Mouse (Mus musculus) hindbrain, embryonic 13.5 days (tissue): Measurements from ENCODE around the gene Nap1l4. TPM values are rescaled to one million over a fixed set of nuclear protein-coding genes. Genes with fewer than 3 reads are reported as not detected.

Experiments
- ATAC-seq: fragments of 200-750 bp; cut with Nextera tagmentation; 2 replicates; pipeline ENCODE4 v1.8.0; 2017; ENCODE audit warnings: moderate TSS enrichment; ENCODE audit not compliant: low FRiP score
- H3K27ac ChIP-seq: fragments of 300-500 bp; sonication (generic); 2 replicates; pipeline ENCODE4 v1.5.1; 2015; ENCODE audit warnings: inconsistent platforms, mild to moderate bottlenecking, moderate library complexity
- H3K27me3 ChIP-seq: fragments of 300-500 bp; sonication (generic); 2 replicates; pipeline ENCODE4 v1.6.1; 2015; ENCODE audit warnings: mild to moderate bottlenecking, inconsistent platforms
- H3K36me3 ChIP-seq: fragments of 300-500 bp; sonication (generic); 2 replicates; pipeline ENCODE4 v1.6.1; 2015; ENCODE audit warnings: mild to moderate bottlenecking, inconsistent platforms
- H3K4me1 ChIP-seq: fragments of 300-500 bp; sonication (generic); replicated peaks from 2 replicates; pipeline ENCODE4 v1.6.1; 2015; ENCODE audit warnings: inconsistent platforms
- H3K4me2 ChIP-seq: fragments of 300-500 bp; sonication (generic); 2 replicates; pipeline ENCODE4 v1.6.1; 2015; ENCODE audit warnings: inconsistent platforms, mild to moderate bottlenecking, moderate library complexity
- H3K4me3 ChIP-seq: fragments of 300-500 bp; sonication (generic); 2 replicates; pipeline ENCODE4 v1.5.1; 2015; ENCODE audit warnings: mild to moderate bottlenecking, inconsistent platforms
- H3K9ac ChIP-seq: fragments of 300-500 bp; sonication (generic); 2 replicates; pipeline ENCODE4 v1.6.1; 2015; ENCODE audit warnings: mild to moderate bottlenecking, inconsistent platforms
- H3K9me3 ChIP-seq: fragments of 300-500 bp; sonication (generic); 2 replicates; pipeline ENCODE4 v1.6.1; 2016; ENCODE audit warnings: inconsistent platforms
- WGBS: fragments of 180-500 bp; shearing (Covaris S2); methylation state at CpG from one replicate; pipeline ENCODE4 v1.1.7; 2015; 5-methylcytosine and 5-hydroxymethylcytosine counted together
- polyA plus RNA-seq: library from polyadenylated mRNA; unstranded; fragments of >200 nt; fragmentation: Nextera tagmentation; extraction: Ambion mirVana; gene quantifications from 2 replicates; pipeline ENCODE4 v1.2.1, GENCODE M21; 2015

Gene Nap1l4
- polyA plus RNA-seq, result 340 and 351 TPM in 2 replicates

- peak; percentile 99 for ATAC-seq
- Histone ChIP-seq H3K4me1 (peaks cover 39% of the 10 kb centered on the region), H3K9ac (peak within 1 kb of the TSS; percentile 94), H3K4me2 (peak within 1 kb of the TSS; percentile 72), H3K27me3 (no peaks in the 10 kb centered on the region), H3K4me3 (peak within 1 kb of the TSS; percentile 97), H3K27ac (peak within 1 kb of the TSS; percentile 93), H3K9me3 (no peaks in the 10 kb centered on the region), H3K36me3 (peaks cover 9% of the 10 kb centered on the region)
- WGBS, result under 1% methylated on average over 39 of the region's 43 CpGs
Measured at GRCm38 (mm10) chr7:143548976-143549457, at the start of gene Nap1l4. Gene Nap1l4 (minus strand): TSS chr7:143549106.

GRCm38 (mm10) chr7:143594865-143595264 is 46.0 kb upstream of the Nap1l4 start:
- no peak overlapping the region for H3K4me2 ChIP-seq
- ATAC-seq, result no peak
- H3K4me3 ChIP-seq, result no peak overlapping the region
- H3K9ac ChIP-seq, result no peak overlapping the region; the same call in 1 of the 2 replicates
- WGBS, result 67% methylated on average over 5 of the region's 5 CpGs
- H3K27me3 ChIP-seq, result no peaks in the 10 kb centered on the region
- H3K4me1 ChIP-seq, result peaks cover 35% of the 10 kb centered on the region
- peak overlapping the region; percentile 25 for H3K27ac ChIP-seq
- no peaks in the 10 kb centered on the region for H3K9me3 ChIP-seq
- peaks cover 46% of the 10 kb centered on the region for H3K36me3 ChIP-seq

DNA sequence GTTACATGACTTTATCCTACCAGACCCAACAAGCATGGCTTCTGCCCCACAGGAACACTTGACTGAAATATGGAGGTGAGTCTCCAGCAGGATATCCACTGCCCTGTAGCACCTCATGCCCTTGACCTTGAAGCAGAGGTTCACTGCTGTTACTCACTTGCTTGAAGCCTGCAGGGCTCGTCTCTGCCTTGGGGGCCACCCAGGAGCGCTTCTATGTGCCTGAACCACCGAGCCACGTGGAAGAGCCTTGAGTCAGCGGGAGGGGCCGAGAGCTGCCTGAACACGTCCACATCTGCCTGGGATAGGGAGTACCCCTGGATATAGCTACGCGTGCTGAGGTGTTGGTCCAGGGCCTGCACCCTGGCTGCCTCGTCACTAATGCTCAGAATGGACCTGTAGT is 43.3 kb upstream of the Nap1l4 start:
- H3K4me3 ChIP-seq, result no peak overlapping the region
- peaks cover 72% of the 10 kb centered on the region for H3K36me3 ChIP-seq
- H3K9me3 ChIP-seq, result no peaks in the 10 kb centered on the region
- 96% methylated on average over 10 of the region's 10 CpGs for WGBS
- peaks cover 18% of the 10 kb centered on the region for H3K4me1 ChIP-seq
- ATAC-seq, result no peak
- H3K27me3 ChIP-seq, result no peaks in the 10 kb centered on the region
- no peak overlapping the region for H3K9ac ChIP-seq
- H3K27ac ChIP-seq, result no peak overlapping the region
- no peak overlapping the region for H3K4me2 ChIP-seq

DNA sequence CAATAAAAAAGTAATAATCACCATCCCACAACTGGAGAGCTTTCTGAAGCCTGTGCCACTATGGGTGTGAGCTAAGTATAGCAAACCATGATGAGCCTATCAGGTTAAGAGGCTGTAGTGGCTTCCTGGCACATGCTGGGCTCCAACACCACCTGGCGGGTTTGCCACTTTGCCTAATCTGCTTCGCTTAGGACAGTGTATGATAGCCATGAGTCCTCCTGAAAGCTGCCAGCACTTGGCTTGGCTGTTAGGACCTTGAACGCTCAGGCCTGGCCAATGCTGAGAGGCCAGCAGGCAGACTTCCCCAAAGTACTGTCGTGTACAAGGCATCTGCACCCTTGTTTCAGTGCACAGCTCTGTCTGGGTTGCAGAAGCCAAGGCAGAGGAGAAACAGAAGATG is 39.1 kb upstream of the Nap1l4 start:
- no peak overlapping the region for H3K4me2 ChIP-seq
- no peaks in the 10 kb centered on the region for H3K9me3 ChIP-seq
- no peak for ATAC-seq
- no peak overlapping the region for H3K9ac ChIP-seq
- peaks cover 97% of the 10 kb centered on the region for H3K36me3 ChIP-seq
- no peaks in the 10 kb centered on the region for H3K27me3 ChIP-seq
- no peak overlapping the region for H3K27ac ChIP-seq
- H3K4me1 ChIP-seq, result no peaks in the 10 kb centered on the region
- H3K4me3 ChIP-seq, result no peak overlapping the region
- 89% methylated on average over 4 of the region's 4 CpGs for WGBS

- no peak overlapping the region for H3K4me3 ChIP-seq
- no peak for ATAC-seq
- H3K4me2 ChIP-seq, result no peak overlapping the region
- 89% methylated on average over 5 of the region's 5 CpGs for WGBS
- H3K27ac ChIP-seq, result no peak overlapping the region
- no peaks in the 10 kb centered on the region for H3K27me3 ChIP-seq
- H3K4me1 ChIP-seq, result no peaks in the 10 kb centered on the region
- peaks cover 97% of the 10 kb centered on the region for H3K36me3 ChIP-seq
- H3K9ac ChIP-seq, result no peak overlapping the region
- H3K9me3 ChIP-seq, result no peaks in the 10 kb centered on the region
Measured at GRCm38 (mm10) chr7:143587586-143587985, 38.7 kb upstream of the Nap1l4 start.

GRCm38 (mm10) chr7:143583956-143584355 is 35.0 kb upstream of the Nap1l4 start:
- no peaks in the 10 kb centered on the region for H3K27me3 ChIP-seq
- H3K27ac ChIP-seq, result no peak overlapping the region
- WGBS, result 40% methylated on average over 3 of the region's 3 CpGs
- H3K9me3 ChIP-seq, result no peaks in the 10 kb centered on the region
- no peak for ATAC-seq
- H3K36me3 ChIP-seq, result peaks cover 89% of the 10 kb centered on the region
- no peaks in the 10 kb centered on the region for H3K4me1 ChIP-seq
- no peak overlapping the region for H3K4me3 ChIP-seq
- no peak overlapping the region for H3K9ac ChIP-seq
- no peak overlapping the region for H3K4me2 ChIP-seq

DNA sequence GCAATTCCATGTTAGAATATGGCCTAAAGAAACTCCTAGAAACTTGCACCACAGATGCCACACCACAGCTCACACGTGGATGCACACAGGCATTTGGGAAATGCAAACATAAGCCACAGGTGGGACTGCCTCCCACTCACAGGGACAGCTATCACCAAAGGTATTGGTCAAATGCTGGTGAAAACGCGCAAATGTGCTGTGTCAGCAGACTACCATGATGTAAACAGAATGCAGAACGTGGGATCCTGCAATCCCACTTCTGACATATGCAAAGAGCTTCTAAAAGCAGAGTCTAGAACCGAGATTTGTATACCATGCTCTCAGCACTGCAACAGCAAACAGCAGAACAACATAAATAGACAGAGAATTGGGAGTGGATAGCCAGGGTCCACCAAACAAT is 34.1 kb upstream of the Nap1l4 start:
- no peaks in the 10 kb centered on the region for H3K4me1 ChIP-seq
- no peak for ATAC-seq
- WGBS, result 91% methylated on average over 5 of the region's 5 CpGs

DNA sequence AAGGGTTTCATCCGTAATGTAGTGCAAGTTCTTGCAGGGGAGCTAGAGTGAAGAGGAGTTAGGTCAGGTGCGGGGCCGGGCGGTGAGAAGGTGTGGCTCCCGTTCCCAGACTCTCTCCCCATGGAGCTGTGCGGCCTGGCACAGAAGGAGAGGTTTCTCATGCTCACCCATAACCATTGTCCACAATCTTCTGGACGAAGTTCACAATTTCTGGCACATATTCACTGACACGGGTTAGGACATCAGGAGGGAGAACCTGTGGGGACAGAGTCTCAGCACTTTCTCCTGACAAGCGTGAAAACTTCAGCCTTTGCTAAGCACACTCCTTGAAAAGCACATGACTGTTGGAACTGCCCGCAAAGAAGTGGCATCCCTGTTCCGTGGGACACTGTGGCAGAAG is 26.8 kb upstream of the Nap1l4 start:
- no peak overlapping the region for H3K4me3 ChIP-seq
- no peak overlapping the region for H3K27ac ChIP-seq
- WGBS, result 94% methylated on average over 11 of the region's 11 CpGs
- no peak for ATAC-seq
- no peak overlapping the region for H3K9ac ChIP-seq
- no peaks in the 10 kb centered on the region for H3K4me1 ChIP-seq
- H3K36me3 ChIP-seq, result peaks cover 95% of the 10 kb centered on the region
- no peaks in the 10 kb centered on the region for H3K27me3 ChIP-seq
- no peak overlapping the region for H3K4me2 ChIP-seq
- no peaks in the 10 kb centered on the region for H3K9me3 ChIP-seq

More for the DNA sequence above, 34.1 kb upstream of the Nap1l4 start:
- Histone ChIP-seq H3K4me3 (no peak overlapping the region), H3K36me3 (peaks cover 89% of the 10 kb centered on the region), H3K4me2 (no peak overlapping the region), H3K9me3 (no peaks in the 10 kb centered on the region), H3K27me3 (no peaks in the 10 kb centered on the region), H3K27ac (no peak overlapping the region), H3K9ac (no peak overlapping the region)

DNA sequence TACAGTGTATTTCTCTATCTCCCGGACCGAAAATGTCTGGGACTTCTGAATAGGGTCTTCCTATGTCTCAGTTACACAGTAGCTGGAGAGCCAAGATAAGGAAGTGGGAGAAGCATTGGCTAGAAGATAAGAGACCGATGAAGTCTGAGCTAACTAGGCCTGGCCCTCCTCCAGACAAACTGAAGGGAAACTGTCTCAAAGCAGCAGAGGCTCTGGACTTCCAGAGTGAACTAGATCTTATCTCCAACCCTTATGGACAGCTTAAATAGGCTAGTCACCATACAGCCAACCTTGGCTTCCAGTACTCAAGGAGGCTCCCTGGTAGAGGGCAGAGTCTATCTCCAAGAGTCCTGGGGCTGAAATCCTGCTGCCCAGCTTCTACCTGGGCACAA is 16.7 kb upstream of the Nap1l4 start:
- no peak overlapping the region for H3K4me3 ChIP-seq
- 91% methylated on average over 3 of the region's 3 CpGs for WGBS
- H3K9me3 ChIP-seq, result no peaks in the 10 kb centered on the region
- no peak for ATAC-seq
- H3K4me2 ChIP-seq, result no peak overlapping the region
- H3K4me1 ChIP-seq, result no peaks in the 10 kb centered on the region
- peaks cover 96% of the 10 kb centered on the region for H3K36me3 ChIP-seq
- no peak overlapping the region for H3K27ac ChIP-seq
- no peaks in the 10 kb centered on the region for H3K27me3 ChIP-seq
- no peak overlapping the region for H3K9ac ChIP-seq

GRCm38 (mm10) chr7:143565015-143565647 is 16.2 kb upstream of the Nap1l4 start:
- peaks cover 96% of the 10 kb centered on the region for H3K36me3 ChIP-seq
- WGBS, result 94% methylated on average over 6 of the region's 6 CpGs

GRCm38 (mm10) chr7:143563787-143564186 is 14.9 kb upstream of the Nap1l4 start:
- H3K36me3 ChIP-seq, result peaks cover 96% of the 10 kb centered on the region
- no peak overlapping the region for H3K4me3 ChIP-seq
- no peak overlapping the region for H3K27ac ChIP-seq
- H3K4me1 ChIP-seq, result no peaks in the 10 kb centered on the region
- no peaks in the 10 kb centered on the region for H3K9me3 ChIP-seq
- H3K4me2 ChIP-seq, result no peak overlapping the region
- no peak for ATAC-seq
- WGBS, result 96% methylated on average over 5 of the region's 5 CpGs
- no peaks in the 10 kb centered on the region for H3K27me3 ChIP-seq
- H3K9ac ChIP-seq, result no peak overlapping the region

More at GRCm38 (mm10) chr7:143565015-143565647, 16.2 kb upstream of the Nap1l4 start:
- Histone ChIP-seq H3K4me3 (no peak overlapping the region), H3K4me1 (no peaks in the 10 kb centered on the region), H3K27me3 (no peaks in the 10 kb centered on the region), H3K9me3 (no peaks in the 10 kb centered on the region), H3K9ac (no peak overlapping the region), H3K4me2 (no peak overlapping the region), H3K27ac (no peak overlapping the region)
- no peak for ATAC-seq

DNA sequence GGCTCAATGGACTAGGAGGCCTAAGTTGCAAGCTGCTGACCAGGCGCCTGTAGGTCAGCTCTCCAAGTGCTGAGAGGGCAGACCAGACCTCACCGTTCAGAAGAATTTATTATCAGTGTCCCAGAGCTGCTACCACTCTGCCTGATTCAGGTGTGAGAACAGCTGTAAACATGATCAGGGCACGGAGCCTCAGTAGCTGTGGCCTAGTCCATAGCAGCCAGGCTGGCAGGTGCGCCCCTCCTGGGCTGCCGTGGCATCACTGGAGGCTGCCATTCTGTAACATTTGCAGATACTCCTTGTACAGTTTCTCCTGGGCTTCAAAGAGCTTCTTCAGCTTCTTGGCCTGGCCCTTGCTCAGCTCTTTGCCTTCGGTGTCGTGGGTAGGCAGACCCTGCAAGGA is 8.7 kb upstream of the Nap1l4 start:
- ATAC-seq, result no peak
- no peak overlapping the region for H3K4me2 ChIP-seq
- H3K4me1 ChIP-seq, result peaks cover 4% of the 10 kb centered on the region
- no peaks in the 10 kb centered on the region for H3K27me3 ChIP-seq
- peak overlapping the region; percentile 58 for H3K27ac ChIP-seq
- 88% methylated on average over 7 of the region's 7 CpGs for WGBS
- no peak overlapping the region for H3K4me3 ChIP-seq
- H3K9me3 ChIP-seq, result no peaks in the 10 kb centered on the region
- peaks cover 90% of the 10 kb centered on the region for H3K36me3 ChIP-seq
- H3K9ac ChIP-seq, result peak overlapping the region; percentile 25; the same call in 1 of the 2 replicates
